Mouse (Mus musculus): ENCODE measurements around the gene Slc11a2. TPM values are rescaled to one million over a fixed set of nuclear protein-coding genes. Genes with fewer than 3 reads are reported as not detected.

Slc11a2 gene
- total and polyA plus RNA-seq, 3 experiments = 8.9 to 18.6 (median 13.0) TPM

- TF ChIP-seq ETS1 (conservative IDR thresholded peaks at IDR 0.05; ENCODE audit: low read depth, low read length) (no peak), POLR2AphosphoS2 (IDR thresholded peaks at IDR 0.05; ENCODE audit: low read depth, low read length) (no peak), MEF2A (IDR thresholded peaks at IDR 0.05; ENCODE audit: borderline replicate concordance, low read depth, low read length) (peak; percentile 44; the same call in 1 of the 2 replicates), MAX (IDR thresholded peaks at IDR 0.05; ENCODE audit: low read length) (no peak), UBTF (IDR thresholded peaks at IDR 0.05; ENCODE audit: low read depth, low read length) (no peak), POLR2A (IDR thresholded peaks at IDR 0.05; ENCODE audit: low read depth, low read length) (no peak)
These were observed 36.8 kb upstream of the Slc11a2 start (continued) for GRCm38 (mm10) chr15:100461646-100462045.

GRCm38 (mm10) chr15:100460942-100461341 is 36.1 kb upstream of the Slc11a2 start:
- Histone ChIP-seq H3K79me2 (replicated peaks; ENCODE audit: control insufficient read depth, extremely low read depth, insufficient read depth, poor library complexity, severe bottlenecking) (no peaks in the 10 kb centered on the region), H3K27ac (ENCODE audit: insufficient read depth, low read depth) (no peak overlapping the region), H3K4me3 (replicated peaks in 1 of 3; ENCODE audit: low read depth in 2 of 3, low read length in 2 of 3, poor library complexity in 1 of 3) (peak overlapping the region in 1 of 3 experiments; percentile 24), H3K36me3 (replicated peaks in 1 of 2; ENCODE audit: control insufficient read depth in 1 of 2, insufficient read depth in 1 of 2, low read length in 1 of 2) (no peaks in the 10 kb centered on the region), H3K9me3 (replicated peaks; ENCODE audit: low read length) (no peaks in the 10 kb centered on the region), H3K9ac (ENCODE audit: insufficient read depth, low read depth) (no peak overlapping the region), H3K4me1 (ENCODE audit: control insufficient read depth in 1 of 2, insufficient read depth in 2 of 2) (peaks cover 8 to 29% of the 10 kb centered on the region in 2 experiments), H3K4me2 (ENCODE audit: insufficient read depth, low read depth, poor library complexity, severe bottlenecking) (peak overlapping the region; percentile 41; the same call in 1 of the 2 replicates), H3K27me3 (replicated peaks) (peaks cover 3% of the 10 kb centered on the region)
- dilution Hi-C loops (cut with MboI; ENCODE audit: extremely low pct_ligation_motif_present, extremely low pct_unique_long_range_greater_than_20kb, low sequenced_read_pairs) (no loop called here), in situ Hi-C loops (cut with MboI; ENCODE audit: low pct_ligation_motif_present, low pct_unique_long_range_greater_than_20kb, low sequenced_read_pairs) (loop anchor here (5.0 kb wide), 3 partner anchors 151 to 291 kb away; no protein-coding TSS in a partner anchor)
- no peak for TF ChIP-seq TCF12 (IDR thresholded peaks at IDR 0.05; ENCODE audit: low read depth, low read length)
- 0 out of 2 replicates have a peak, but pooled peaks have one; percentile 42 for TF ChIP-seq TBP (conservative IDR thresholded peaks at IDR 0.05; ENCODE audit: low read depth, low read length)
- DNase-seq (ENCODE audit: extremely low read depth) = peak; percentile 52

DNA sequence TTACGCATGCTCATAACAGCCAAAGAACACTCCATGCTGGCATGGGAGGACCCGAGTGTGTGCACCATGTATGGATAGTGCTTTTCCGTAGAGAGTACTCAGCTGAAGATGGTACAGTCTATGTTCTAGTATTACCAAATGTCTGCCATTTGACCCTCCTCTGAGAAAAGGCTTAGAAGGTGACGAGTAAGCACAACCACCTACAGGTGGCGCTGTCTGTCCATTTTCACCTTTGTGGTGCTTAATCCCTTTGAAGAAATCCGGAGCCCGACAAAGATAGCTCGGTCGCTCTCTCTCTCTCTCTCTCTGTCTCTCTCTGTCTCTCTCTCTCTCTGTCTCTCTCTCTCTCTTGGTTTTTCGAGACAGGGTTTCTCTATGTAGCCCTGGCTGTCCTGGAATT is 33.2 kb upstream of the Slc11a2 start:
- Histone ChIP-seq H3K9me3 (replicated peaks; ENCODE audit: low read length) (no peaks in the 10 kb centered on the region), H3K9ac (ENCODE audit: insufficient read depth, low read depth) (peak overlapping the region; percentile 43; the same call in 1 of the 2 replicates), H3K4me3 (replicated peaks in 1 of 3; ENCODE audit: low read depth in 2 of 3, low read length in 2 of 3, poor library complexity in 1 of 3) (peak overlapping the region in 2 of 3 experiments; percentile 7 to 33), H3K4me2 (ENCODE audit: insufficient read depth, low read depth, poor library complexity, severe bottlenecking) (peak overlapping the region; percentile 96), H3K36me3 (replicated peaks in 1 of 2; ENCODE audit: control insufficient read depth in 1 of 2, insufficient read depth in 1 of 2, low read length in 1 of 2) (no peaks in the 10 kb centered on the region), H3K79me2 (replicated peaks; ENCODE audit: control insufficient read depth, extremely low read depth, insufficient read depth, poor library complexity, severe bottlenecking) (no peaks in the 10 kb centered on the region), H3K27me3 (replicated peaks) (peaks cover 3% of the 10 kb centered on the region), H3K27ac (ENCODE audit: insufficient read depth, low read depth) (no peak overlapping the region), H3K4me1 (ENCODE audit: control insufficient read depth in 1 of 2, insufficient read depth in 2 of 2) (peaks cover 8 to 29% of the 10 kb centered on the region in 2 experiments)
- dilution Hi-C loops (cut with MboI; ENCODE audit: extremely low pct_ligation_motif_present, extremely low pct_unique_long_range_greater_than_20kb, low sequenced_read_pairs) (no loop called here), in situ Hi-C loops (cut with MboI; ENCODE audit: low pct_ligation_motif_present, low pct_unique_long_range_greater_than_20kb, low sequenced_read_pairs) (no loop called here)
- peak; percentile 95 for DNase-seq (ENCODE audit: extremely low read depth)
- TF ChIP-seq IRF4 (IDR thresholded peaks at IDR 0.05; ENCODE audit: low read depth, low read length) = peak; percentile 56; the same call in 1 of the 2 replicates
- no peak for TF ChIP-seq JUN (IDR thresholded peaks at IDR 0.05; ENCODE audit: insufficient read depth, low read depth, low read length)
- no peak for TF ChIP-seq BHLHE40 (IDR thresholded peaks at IDR 0.05; ENCODE audit: low read depth, low read length)
- no peak for TF ChIP-seq MYC (IDR thresholded peaks at IDR 0.05; ENCODE audit: low read depth, low read length)
- no peak; the same call in 1 of the 2 replicates for TF ChIP-seq NELFE (IDR thresholded peaks at IDR 0.05; ENCODE audit: low read depth, low read length)
- TF ChIP-seq ELF1 (IDR thresholded peaks at IDR 0.05; ENCODE audit: low read depth, low read length) = no peak
- no peak for TF ChIP-seq RCOR1 (conservative IDR thresholded peaks at IDR 0.05; ENCODE audit: low read depth, low read length)
- no peak; the same call in 1 of the 2 replicates for TF ChIP-seq HCFC1 (IDR thresholded peaks at IDR 0.05; ENCODE audit: low read depth, low read length)
- TF ChIP-seq ZMIZ1 (IDR thresholded peaks at IDR 0.05; ENCODE audit: low read depth, low read length) = no peak
- TF ChIP-seq GABPA (IDR thresholded peaks at IDR 0.05; ENCODE audit: insufficient replicate concordance, low read depth, low read length) = no peak
- TF ChIP-seq JUND (conservative IDR thresholded peaks at IDR 0.05; ENCODE audit: low read depth, low read length) = peak; percentile 30; the same call in 1 of the 2 replicates
- TF ChIP-seq ZKSCAN1 (IDR thresholded peaks at IDR 0.05; ENCODE audit: borderline replicate concordance, low read depth, low read length) = no peak
- TF ChIP-seq MAFK (IDR thresholded peaks at IDR 0.05; ENCODE audit: insufficient replicate concordance, low read length) = 0 out of 2 replicates have a peak, but pooled peaks have one; percentile 14
- TF ChIP-seq UBTF (IDR thresholded peaks at IDR 0.05; ENCODE audit: low read depth, low read length) = no peak
- no peak for TF ChIP-seq POLR2A (IDR thresholded peaks at IDR 0.05; ENCODE audit: low read depth, low read length)
- no peak for TF ChIP-seq KAT2A (IDR thresholded peaks at IDR 0.05; ENCODE audit: insufficient replicate concordance, low read length)
- no peak for TF ChIP-seq E2F4 (IDR thresholded peaks at IDR 0.05; ENCODE audit: insufficient replicate concordance, low read depth, low read length)
- no peak for TF ChIP-seq POLR2AphosphoS2 (IDR thresholded peaks at IDR 0.05; ENCODE audit: low read depth, low read length)
- peak; percentile 49 for TF ChIP-seq ZC3H11A (IDR thresholded peaks at IDR 0.05; ENCODE audit: low read depth, low read length)
- TF ChIP-seq NRF1 (IDR thresholded peaks at IDR 0.05; ENCODE audit: low read depth, low read length) = no peak
- TF ChIP-seq MEF2A (IDR thresholded peaks at IDR 0.05; ENCODE audit: borderline replicate concordance, low read depth, low read length) = peak; percentile 30; the same call in 1 of the 2 replicates
- TF ChIP-seq SMC3 (IDR thresholded peaks at IDR 0.05; ENCODE audit: low read depth, low read length) = peak; percentile 70
- no peak for TF ChIP-seq USF2 (conservative IDR thresholded peaks at IDR 0.05; ENCODE audit: low read depth, low read length)
- no peak for TF ChIP-seq TCF12 (IDR thresholded peaks at IDR 0.05; ENCODE audit: low read depth, low read length)
- peak; percentile 91 to 92 for TF ChIP-seq CTCF (conservative IDR thresholded peaks at IDR 0.05 in 1 of 2, IDR thresholded peaks at IDR 0.05 in 1 of 2; ENCODE audit: low read depth in 2 of 2, low read length in 2 of 2)
- TF ChIP-seq ZNF384 (IDR thresholded peaks at IDR 0.05; ENCODE audit: low read depth, low read length) = 0 out of 2 replicates have a peak, but pooled peaks have one; percentile 34

All from CH12.LX (cell line).